Mouse (Mus musculus) cortical plate, adult 2 months (tissue): ENCODE results near the gene Pdia4. TPM values are rescaled to one million over a fixed set of nuclear protein-coding genes. Genes with fewer than 3 reads are reported as not detected.
"Not testable (repeated sequence)": the region's sequence is repeated elsewhere in the genome, so short reads cannot be mapped to it uniquely, and the experiment has no call there.

Experiments
- H3K27ac ChIP-seq: fragments of 200-500 bp; 2 replicates; pipeline ENCODE4 v1.5.1; 2012; ENCODE audit warnings: low read length, control low read depth, inconsistent platforms; ENCODE audit not compliant: insufficient read depth
- H3K4me1 ChIP-seq: fragments of 200-500 bp; 2 replicates; pipeline ENCODE4 v1.6.1; 2011; ENCODE audit warnings: low read length; ENCODE audit not compliant: control insufficient read depth, insufficient read depth
- H3K4me3 ChIP-seq: fragments of 200-500 bp; 2 replicates; pipeline ENCODE4 v1.5.1; 2011; ENCODE audit warnings: mild to moderate bottlenecking, low read length, control low read depth; ENCODE audit not compliant: insufficient read depth
- CTCF ChIP-seq: fragments of 200-500 bp; IDR thresholded peaks from 2 replicates; pipeline ENCODE4 v1.5.1; 2011; ENCODE audit warnings: mild to moderate bottlenecking, control low read depth, low read length; ENCODE audit not compliant: insufficient read depth; ENCODE audit errors: extremely low read depth
- POLR2A ChIP-seq: fragments of 200-500 bp; IDR thresholded peaks from 2 replicates; pipeline ENCODE4 v1.6.1; 2011; ENCODE audit warnings: mild to moderate bottlenecking, low read length, control low read depth; ENCODE audit not compliant: insufficient read depth; ENCODE audit errors: extremely low read depth
- polyA plus RNA-seq: library from polyadenylated mRNA; depleted of rRNA; stranded (reverse); fragments of >200 nt; gene quantifications from 2 replicates; pipeline ENCODE4 v1.2.3, GENCODE M21; 2012

Pdia4 gene
- polyA plus RNA-seq, 1 experiment, result 33.2 TPM

GRCm38 (mm10) chr6:47792533-47792932 is 20.7 kb downstream of the Pdia4 start:
- H3K4me1 ChIP-seq, result no peaks in the 10 kb centered on the region
- TF ChIP-seq CTCF (no peak), POLR2A (no peak)
- no peak overlapping the region for H3K27ac ChIP-seq
- H3K4me3 ChIP-seq, result no peak overlapping the region

- Histone ChIP-seq H3K4me3 (no peak overlapping the region), H3K4me1 (no peaks in the 10 kb centered on the region), H3K27ac (no peak overlapping the region)
- TF ChIP-seq POLR2A (no peak), CTCF (no peak)
Measured at GRCm38 (mm10) chr6:47790745-47791144, 22.5 kb downstream of the Pdia4 start.

GRCm38 (mm10) chr6:47788821-47789220 is 24.4 kb downstream of the Pdia4 start:
- Histone ChIP-seq H3K4me3 (peak overlapping the region; percentile 50), H3K4me1 (no peaks in the 10 kb centered on the region), H3K27ac (0 out of 2 replicates have a peak overlapping the region, but pooled peaks have one; percentile 45)
- no peak for TF ChIP-seq CTCF
- no peak for TF ChIP-seq POLR2A

GRCm38 (mm10) chr6:47787941-47788736 is 25.1 kb downstream of the Pdia4 start:
- Histone ChIP-seq H3K27ac (peak overlapping the region; percentile 45), H3K4me3 (peak overlapping the region; percentile 50), H3K4me1 (no peaks in the 10 kb centered on the region)
- no peak for TF ChIP-seq CTCF
- TF ChIP-seq POLR2A, result peak; percentile 98

GRCm38 (mm10) chr6:47784707-47785412 is 28.4 kb downstream of the Pdia4 start:
- Histone ChIP-seq H3K27ac (no peak overlapping the region), H3K4me1 (peaks cover 2% of the 10 kb centered on the region; the same call in 1 of the 2 replicates), H3K4me3 (no peak overlapping the region)
- TF ChIP-seq POLR2A (no peak), CTCF (no peak)

GRCm38 (mm10) chr6:47781091-47781968 is 31.9 kb downstream of the Pdia4 start:
- Histone ChIP-seq H3K27ac (peak overlapping the region; percentile 93; the same call in 1 of the 2 replicates), H3K4me3 (peak overlapping the region; percentile 49), H3K4me1 (peaks cover 2% of the 10 kb centered on the region; the same call in 1 of the 2 replicates)
- no peak for TF ChIP-seq CTCF
- no peak for TF ChIP-seq POLR2A

- Histone ChIP-seq H3K27ac (no peak overlapping the region), H3K4me1 (peaks cover 2% of the 10 kb centered on the region; the same call in 1 of the 2 replicates), H3K4me3 (peak overlapping the region; percentile 49; the same call in 1 of the 2 replicates)
- TF ChIP-seq POLR2A (no peak), CTCF (no peak)
Measured at GRCm38 (mm10) chr6:47780576-47781013, 32.6 kb downstream of the Pdia4 start.

- H3K4me1 ChIP-seq, result not testable (repeated sequence)
- H3K27ac ChIP-seq, result peak overlapping the region; percentile 37; the same call in 1 of the 2 replicates
- H3K4me3 ChIP-seq, result peak overlapping the region; percentile 34
Measured at GRCm38 (mm10) chr6:47771760-47772159, 41.5 kb downstream of the Pdia4 start.

- H3K4me1 ChIP-seq, H3K4me3 ChIP-seq, H3K27ac ChIP-seq: not testable (repeated sequence)
Measured at GRCm38 (mm10) chr6:47771113-47771512, 42.1 kb downstream of the Pdia4 start.

GRCm38 (mm10) chr6:47769861-47770260 is 43.4 kb downstream of the Pdia4 start:
- H3K4me1 ChIP-seq, H3K27ac ChIP-seq, H3K4me3 ChIP-seq: not testable (repeated sequence)

GRCm38 (mm10) chr6:47768520-47768919 is 44.7 kb downstream of the Pdia4 start:
- H3K4me3 ChIP-seq, H3K27ac ChIP-seq, H3K4me1 ChIP-seq: not testable (repeated sequence)

- H3K4me3 ChIP-seq, H3K4me1 ChIP-seq, H3K27ac ChIP-seq: not testable (repeated sequence)
Measured at GRCm38 (mm10) chr6:47767355-47767754, 45.9 kb downstream of the Pdia4 start.

- not testable (repeated sequence) for H3K4me3 ChIP-seq, H3K4me1 ChIP-seq, H3K27ac ChIP-seq
Measured at GRCm38 (mm10) chr6:47762686-47763085, 50.5 kb downstream of the Pdia4 start.

- not testable (repeated sequence) for H3K4me3 ChIP-seq, H3K27ac ChIP-seq, H3K4me1 ChIP-seq
Measured at GRCm38 (mm10) chr6:47759406-47759805, 53.8 kb downstream of the Pdia4 start.

- H3K4me3 ChIP-seq, H3K27ac ChIP-seq, H3K4me1 ChIP-seq: not testable (repeated sequence)
Measured at GRCm38 (mm10) chr6:47757849-47758248, 55.4 kb downstream of the Pdia4 start.
